Mouse (Mus musculus): ENCODE measurements around the gene Arhgef26.

DNA sequence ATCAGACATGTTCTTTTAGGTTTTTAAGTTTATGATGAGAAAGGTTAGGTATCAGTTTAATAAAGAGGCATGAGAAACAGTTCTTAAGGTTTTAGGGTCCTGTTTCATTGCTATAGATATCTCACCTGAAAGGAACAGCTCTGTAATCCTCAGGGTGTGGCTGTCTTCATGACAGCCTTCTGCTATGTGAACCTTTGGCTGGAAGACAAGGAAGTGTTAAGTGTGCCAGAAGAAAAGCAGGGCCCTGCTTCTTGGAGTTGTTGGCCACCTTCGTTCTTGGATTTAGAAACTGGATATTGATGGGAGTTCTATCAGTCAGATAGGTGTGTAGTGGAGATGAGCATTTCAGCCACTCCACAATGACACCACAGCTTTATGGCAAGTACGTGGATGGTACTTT, 38.6 kb downstream of the Arhgef26 start:
- TF ChIP-seq CTCF (IDR thresholded peaks at IDR 0.05; ENCODE audit: low read depth, low read length) (no peak), POLR2A (IDR thresholded peaks at IDR 0.05; ENCODE audit: extremely low read depth, insufficient read depth, low read length) (no peak)

Data from liver, adult 2 months (tissue).